Mouse (Mus musculus) layer of hippocampus, postnatal 10 days (tissue): Measurements from ENCODE around the gene Gnb1l. TPM values are rescaled to one million over a fixed set of nuclear protein-coding genes. Genes with fewer than 3 reads are reported as not detected.
A peak's percentile ranks its signal among the peaks of the same experiment; 100 is the strongest.

Source experiments
- DNase-seq, 2 experiments: peaks; one replicate each; pipeline ENCODE4 v3.0.0; 2021; ENCODE audit warnings: low spot score in 2 of 2
- long read RNA-seq: library from polyadenylated mRNA; stranded (forward); transcript quantifications from one replicate; pipeline ENCODE4 v2.0.0, GENCODE M21; 2023
- total RNA-seq, 2 experiments: library from RNA; stranded (reverse); gene quantifications; 2 replicates each; pipeline ENCODE4 v1.2.3; 2021

Gnb1l gene
- 1 to 10 TPM; 6.9 to 7.4 TPM for total RNA-seq
- long read RNA-seq, partial matches to known transcripts = 1 of 18 reads
- long read RNA-seq, other reads (novel, unspliced or antisense) = 9 of 18 reads

DNA sequence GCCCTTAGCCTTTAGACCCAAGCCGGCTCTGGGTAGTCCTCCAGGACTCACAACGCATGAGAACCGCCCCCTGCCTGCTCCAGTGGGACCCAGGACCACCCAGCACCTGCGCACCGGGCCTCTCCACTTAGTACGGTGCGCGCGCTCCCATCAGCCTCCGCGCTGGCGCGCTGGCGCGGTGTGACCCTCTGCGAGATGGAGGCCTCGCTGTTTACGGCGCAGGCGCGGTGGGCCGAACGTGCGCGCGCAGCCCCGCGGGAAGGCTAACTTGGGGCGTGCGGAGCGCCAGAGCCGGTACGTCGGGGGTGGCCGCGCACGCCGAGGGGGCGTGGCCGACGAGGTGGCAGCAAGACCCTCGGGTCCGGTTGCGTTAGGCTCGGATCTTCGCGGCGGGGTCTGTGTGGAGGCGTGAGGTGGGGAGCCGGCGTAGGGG is at the start of gene Gnb1l, which contains the start of gene Rtl10:
TSS of gene Gnb1l (plus strand) at position 156 of the 433 bp plus-strand sequence.
TSS of gene Rtl10 (plus strand) at position 344 of the 433 bp plus-strand sequence.
- peak; percentile 95 to 97 for DNase-seq

DNA sequence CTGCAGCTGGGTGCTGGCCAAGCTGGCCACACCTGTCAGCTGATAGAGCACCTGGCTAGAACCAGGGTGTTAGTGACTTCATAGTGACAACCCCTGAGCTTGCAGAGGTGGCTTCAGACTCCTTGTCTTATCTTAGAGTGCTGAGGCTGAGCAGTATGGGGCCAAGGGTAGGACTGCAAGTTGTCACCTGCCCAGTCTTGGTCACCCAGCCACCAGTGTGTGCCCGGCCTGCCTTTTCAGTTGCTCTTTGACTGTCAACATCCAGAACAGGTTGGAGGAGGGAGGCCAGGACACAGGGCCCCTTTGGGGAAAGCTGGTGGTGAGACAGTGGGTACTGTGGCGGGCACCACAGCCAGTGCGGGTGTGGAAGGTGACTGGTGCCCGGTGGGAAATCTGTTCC is 49.5 kb upstream of the Gnb1l start:
- no peak for DNase-seq

DNA sequence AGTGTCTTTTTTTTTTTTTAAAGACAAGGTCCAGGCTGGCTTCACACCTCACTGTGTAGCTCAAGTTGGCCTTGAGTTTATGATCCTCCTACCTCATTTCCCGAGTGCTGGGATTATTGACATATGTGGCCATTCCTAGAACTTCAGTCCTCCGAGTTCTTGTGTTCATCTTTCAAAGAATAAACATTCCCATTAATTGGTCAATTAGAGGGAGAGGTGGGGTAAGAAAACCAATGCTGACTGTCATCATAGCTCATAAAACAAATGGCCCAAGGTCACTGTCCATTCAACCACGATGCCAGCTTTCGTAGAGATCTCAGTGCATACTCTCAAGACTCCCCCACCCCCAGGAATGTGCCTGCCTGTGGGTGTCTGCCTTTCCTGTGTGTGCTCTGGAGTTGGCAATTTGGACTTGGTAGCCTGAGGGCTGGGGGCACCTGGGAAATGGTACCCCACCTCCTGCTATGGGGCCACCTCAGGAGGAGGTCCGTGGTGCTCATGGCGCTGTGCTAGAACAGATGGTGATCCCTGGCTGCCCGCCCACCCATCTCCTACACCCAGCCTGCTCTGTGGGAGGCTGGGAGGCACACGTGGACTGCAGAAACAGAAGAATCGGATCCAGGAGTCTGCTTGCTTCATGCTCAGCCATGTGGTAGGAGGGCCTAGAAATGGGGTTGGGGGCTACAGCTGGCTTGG is 46.9 kb upstream of the Gnb1l start:
- DNase-seq = peak; percentile 55 to 64

DNA sequence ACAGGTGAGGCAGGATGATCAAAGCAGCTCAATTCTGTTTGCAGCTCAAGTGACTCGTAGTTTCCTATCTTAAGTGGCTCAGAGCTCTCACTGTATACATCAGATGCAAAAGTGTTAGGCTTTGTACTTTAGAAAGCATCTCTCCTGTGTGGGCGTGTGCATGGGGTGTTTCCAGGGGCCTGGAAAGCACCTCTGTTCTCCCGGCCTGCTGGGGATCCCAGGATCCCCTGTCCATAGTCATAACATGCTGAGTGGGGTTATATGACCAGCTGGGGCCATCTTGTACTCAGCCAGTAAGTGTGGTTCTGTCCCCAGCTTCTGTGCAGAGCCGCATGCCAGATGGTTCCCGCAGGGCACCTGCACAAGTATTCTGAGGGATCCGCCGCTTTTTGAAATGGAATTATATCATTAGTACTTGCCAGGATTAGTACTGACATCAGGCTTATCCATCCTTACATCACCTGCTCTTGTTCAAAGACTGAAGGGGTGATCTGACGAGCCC is 46.1 kb upstream of the Gnb1l start:
- peak; percentile 23 to 43 for DNase-seq

DNA sequence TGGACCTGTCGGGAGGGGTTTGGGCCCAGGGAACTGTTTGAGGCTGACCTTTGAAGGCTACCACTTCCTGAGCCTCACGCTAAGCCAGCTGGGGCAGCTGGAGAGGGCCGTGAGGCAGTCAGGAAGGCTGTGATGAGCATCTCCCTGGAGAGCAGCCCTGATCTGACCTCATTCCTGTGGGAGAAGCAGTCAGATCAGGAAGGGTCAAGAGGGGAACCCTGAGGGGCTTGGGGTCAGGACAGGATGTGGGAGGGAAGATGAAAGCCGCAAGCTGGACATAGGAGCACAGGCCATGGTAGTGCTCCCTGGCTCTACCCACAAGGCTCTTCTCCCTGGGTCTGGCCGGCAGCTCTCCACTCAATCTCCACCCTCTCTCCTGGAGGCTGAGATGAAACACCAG is 44.7 kb upstream of the Gnb1l start:
- DNase-seq = no peak

DNA sequence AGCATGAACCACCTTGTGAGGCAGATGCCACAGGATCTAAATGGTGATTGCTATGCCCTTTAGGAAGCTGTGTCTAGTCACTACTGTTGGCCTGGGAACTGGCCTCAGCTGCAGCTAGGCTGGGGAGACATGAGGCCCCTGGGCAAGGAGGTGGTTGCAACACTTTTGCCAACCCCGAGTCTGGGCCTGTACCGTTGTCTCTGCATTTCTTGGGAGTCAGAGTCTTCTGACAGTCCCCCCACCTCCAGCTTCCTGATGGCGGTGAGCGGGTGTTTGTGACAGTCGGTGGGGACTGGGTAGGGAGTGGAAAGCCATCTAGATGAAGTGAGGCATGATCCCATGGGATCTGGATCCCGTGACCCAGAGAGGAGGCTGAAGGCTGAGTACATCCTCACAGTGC is 43.1 kb upstream of the Gnb1l start:
- no peak for DNase-seq

DNA sequence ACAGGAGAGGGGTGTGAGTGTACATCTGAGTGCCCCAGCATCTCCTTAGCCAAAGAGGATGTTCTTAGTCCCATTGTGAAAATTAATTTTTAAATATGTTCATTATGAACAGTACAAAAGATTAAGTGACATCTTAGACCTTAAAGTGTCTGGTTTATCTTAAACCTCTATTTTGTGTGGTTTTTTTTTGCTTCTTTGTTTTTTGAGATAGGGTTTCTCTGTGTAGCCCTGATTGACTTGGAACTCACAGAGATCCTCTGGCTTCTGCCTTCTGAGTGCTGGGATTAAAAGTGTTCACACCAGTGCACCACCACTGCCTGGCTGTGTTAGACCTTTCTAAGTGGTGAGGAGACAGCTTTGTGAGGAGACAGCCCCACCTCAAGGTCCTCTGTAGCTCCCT is 39.9 kb upstream of the Gnb1l start:
- DNase-seq = no peak

DNA sequence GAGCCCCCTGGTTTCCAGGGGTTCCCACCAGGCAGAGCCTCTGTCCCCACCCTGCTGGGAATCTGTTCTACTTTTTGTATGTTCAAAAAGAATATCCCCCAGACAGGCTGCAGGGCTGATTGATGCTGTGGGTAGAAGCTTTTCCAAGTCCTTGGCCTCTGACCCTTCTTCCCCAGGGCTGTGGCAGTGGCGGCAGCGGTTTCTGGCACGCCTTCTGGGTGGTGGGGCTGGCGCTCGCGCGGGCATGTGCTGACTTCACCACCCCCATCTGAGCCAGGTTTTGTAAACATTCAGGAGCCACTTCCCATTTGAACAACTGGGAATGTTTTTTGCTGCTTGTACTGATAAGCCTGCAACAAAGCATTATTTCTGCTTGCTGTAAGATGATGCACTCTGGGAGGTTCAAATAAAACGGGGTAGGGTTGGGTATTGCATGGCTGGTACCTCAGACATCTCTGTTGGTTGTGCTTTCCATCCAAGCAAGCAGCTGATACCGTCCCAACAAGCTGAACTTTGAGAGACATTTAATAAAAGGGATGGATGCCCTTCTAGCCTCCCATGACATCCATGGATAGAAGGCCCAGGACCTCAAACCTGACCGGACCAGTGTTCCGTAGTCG is 39.1 kb upstream of the Gnb1l start:
- DNase-seq = no peak

DNA sequence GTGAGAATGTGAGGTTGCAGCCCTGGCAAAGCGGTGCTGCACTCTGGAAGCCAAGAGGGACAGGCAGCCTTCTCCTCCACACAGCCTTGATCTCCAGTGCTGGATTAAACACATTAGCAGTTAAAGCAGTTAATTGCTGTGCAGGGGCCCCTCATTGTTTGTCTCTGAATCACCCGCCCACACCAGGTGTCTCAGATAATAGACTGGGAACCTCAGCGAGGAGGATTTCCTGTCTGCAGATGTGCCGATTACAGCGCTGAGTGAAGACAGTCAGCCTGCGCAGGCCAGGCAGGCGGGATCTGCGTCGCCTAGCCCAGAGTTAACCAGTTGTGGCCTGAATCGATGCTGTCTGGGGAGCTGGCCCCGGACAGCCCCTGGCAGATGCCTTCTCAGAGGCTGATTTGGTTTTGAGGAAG is 38.5 kb upstream of the Gnb1l start:
- DNase-seq = peak; percentile 22 to 27

DNA sequence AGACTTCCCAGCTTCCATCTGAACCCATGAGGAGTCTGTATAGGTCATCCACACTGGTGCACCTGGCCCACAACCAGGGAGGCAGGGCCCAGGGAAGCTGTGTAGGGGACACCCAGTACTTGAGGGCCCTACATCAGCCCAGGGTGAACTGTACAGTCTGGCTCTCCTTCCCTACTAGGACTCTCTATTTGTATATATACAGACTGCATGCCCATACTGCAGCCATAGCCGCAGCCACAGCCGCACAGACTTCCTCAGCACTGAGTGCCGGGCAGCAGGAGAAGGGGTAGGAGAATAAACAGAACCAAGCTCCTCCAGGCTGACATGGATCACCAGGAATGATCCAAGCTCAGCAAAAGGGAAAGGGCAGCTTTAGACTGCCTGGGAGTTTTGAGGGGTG is 37.7 kb upstream of the Gnb1l start:
- DNase-seq = no peak

DNA sequence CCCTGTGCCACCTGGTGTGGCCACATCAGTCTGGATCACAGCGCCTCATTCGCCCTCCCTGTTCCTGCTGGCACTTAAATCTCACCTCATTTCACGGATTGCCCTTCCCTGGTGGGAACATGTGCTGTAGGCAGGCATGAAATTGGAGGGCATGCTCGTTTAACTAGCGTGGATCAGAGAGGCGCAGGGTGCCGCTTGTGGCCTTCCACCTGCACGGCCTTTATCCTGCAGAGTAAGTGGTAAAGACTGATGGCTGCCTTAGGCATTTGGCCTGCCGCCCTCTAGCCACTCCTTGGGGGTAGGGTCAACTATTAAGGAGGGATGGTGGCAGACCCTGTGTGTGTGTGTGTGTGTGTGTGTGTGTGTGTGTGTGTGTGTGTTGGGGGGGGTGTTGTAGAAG is 36.5 kb upstream of the Gnb1l start:
- no peak for DNase-seq

DNA sequence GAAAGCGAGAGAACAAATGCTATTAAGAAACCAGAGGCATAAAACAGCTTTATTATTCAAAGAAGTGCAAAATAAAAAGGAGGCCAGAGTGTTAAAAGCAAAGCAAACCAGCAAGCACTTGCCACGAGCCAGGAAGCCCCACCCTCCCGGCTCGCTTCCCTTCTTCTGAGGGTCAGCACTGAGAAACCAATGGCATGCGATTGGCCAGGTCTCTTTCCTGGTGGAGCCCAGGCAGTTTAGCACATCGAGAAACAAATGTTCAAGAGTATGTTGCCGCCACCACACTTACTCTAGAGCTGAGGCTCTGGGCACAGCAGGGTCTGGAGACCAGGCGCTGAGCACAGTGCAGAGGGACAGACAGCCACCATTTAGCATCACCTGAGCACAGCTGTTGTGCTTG is 35.9 kb upstream of the Gnb1l start:
- DNase-seq = no peak

DNA sequence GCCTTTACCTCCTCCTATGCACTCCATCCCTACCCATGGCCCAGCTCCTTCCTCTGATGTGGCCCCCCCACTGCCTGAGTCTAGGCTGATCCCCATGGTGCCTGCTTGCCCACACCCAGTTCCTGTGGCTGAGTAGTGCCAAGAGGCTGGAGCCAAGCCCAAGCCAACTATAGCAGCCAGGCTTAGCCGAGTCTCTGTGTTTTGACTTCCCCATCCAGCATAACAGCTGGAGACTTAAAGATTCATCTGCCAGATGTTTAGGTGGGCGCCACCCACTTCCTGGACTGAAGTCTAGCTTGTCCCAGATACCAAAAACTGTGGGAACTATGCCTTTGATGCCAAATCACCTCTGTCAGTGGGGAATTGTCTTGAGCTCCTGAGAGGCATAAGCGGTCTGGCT is 34.2 kb upstream of the Gnb1l start:
- DNase-seq = no peak

DNA sequence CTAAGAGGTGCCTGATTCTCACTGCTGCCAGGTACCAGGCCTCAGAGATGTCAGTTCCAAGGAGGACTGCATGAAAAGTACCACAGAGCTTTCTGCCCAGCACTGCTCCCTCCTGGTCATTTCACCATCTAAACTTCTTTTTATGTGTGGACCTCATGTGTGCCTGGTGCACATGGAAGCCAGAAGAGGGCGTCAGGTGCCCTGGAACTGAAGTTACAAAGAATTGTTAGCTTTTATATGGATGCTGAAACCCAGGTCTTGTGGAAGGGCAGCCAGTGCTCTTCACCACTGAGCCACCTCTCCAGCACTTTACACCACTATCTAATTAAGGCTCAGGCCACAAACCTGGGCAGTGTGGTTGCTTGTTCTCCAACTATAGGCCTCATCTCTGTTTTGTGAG is 27.7 kb upstream of the Gnb1l start:
- DNase-seq = no peak

DNA sequence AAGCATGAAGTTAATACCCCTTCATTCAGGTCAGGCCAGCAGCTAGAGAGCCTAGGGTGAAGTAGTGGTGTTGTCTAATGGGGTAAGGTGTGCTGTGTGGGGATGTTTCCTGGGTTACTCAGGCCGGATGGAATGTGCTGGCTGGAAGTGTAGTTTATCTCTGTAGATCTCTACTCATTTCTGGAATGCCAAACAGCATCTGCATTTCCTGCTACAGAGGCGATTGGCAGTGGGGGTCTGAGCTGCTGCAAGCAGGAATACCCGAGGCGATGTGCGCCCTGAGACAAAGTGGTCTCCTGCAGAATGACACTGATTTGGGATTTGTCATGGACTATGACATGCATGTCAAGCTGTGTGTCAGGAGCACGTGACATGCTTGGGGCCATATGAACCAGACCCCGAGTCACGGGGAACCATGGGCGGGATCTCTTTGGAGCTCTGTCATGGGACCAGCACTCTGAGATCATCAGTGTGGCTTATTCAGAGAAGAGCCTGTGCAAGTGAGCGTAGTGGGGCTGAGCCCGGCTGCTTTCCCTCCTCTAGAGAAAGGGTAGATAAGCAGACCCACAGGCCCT is 27.0 kb upstream of the Gnb1l start:
- DNase-seq = no peak

DNA sequence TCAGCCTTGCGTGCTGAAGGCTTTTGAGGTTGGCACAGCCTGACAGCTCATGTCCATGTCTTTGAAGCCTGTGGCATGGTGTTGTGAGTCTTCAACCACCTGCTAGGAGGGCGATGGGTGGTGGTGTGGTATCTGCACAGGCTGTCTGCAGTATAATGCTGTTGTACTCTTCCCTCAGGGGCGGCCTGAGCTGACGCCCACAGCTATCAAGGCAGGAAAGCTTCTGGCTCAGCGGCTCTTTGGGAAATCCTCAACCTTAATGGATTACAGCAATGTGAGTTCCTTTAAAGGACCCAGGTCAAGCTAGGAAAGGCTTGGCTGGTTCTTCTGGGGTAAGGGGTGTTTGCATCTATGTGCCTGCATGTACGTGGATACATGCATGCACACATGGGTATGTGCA is 26.5 kb upstream of the Gnb1l start:
- no peak for DNase-seq

DNA sequence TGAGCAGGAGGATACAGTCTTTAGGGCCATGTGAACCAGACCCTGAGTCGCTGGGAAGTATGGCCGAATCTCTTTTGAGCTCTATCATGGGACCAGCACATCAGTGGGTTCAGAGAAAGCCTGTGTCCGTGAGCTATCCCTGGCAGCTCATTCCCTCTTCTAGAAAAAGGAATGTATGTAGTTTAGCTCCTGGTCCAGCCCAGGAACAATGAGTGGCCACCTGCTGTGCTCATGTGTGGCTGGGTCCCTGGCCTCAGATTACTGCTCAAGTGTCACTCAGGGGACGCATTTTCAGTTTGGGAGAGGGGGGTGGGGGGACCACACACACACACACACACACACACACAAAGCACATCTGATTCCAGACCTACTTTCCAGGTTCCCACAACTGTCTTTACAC is 26.1 kb upstream of the Gnb1l start:
- DNase-seq = no peak

DNA sequence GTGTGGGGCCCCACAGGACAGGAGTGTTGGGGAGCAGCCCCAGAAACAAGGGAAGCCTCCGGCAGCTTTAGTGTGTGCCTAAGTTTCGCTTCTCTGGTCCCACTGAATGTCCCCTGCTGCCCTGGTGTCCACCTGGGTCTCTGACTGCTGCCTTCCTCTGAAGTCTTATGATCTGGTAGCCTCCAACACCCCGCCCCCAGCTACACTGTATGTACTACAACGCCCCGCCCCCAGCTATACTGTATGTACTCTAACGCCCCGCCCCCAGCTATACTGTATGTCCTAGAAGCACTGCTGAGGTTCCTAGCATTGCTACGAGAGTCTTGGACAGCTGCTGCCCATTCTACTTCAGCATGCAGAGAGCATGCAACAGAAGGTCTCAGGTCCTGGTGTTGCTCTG is 25.5 kb upstream of the Gnb1l start:
- no peak for DNase-seq

DNA sequence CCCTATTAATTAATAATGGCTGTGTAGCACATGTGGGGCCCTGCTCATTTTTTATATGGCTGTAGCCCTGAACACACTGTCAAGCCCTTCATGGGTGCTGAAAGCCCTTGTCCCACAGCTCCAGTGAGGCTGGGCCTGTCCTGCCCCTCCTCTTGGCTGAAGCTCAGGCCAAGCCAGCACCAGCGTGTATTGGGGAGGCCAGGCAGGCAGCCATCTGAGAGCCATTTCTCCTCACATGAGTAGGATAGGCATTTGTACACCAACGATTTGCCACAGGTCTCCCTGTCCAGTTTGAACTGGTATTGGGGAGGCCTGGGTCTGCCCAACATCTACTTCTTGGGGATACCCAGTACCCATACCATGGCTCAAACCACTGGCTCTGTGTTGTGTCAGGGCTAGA is 24.5 kb upstream of the Gnb1l start:
- DNase-seq = no peak

DNA sequence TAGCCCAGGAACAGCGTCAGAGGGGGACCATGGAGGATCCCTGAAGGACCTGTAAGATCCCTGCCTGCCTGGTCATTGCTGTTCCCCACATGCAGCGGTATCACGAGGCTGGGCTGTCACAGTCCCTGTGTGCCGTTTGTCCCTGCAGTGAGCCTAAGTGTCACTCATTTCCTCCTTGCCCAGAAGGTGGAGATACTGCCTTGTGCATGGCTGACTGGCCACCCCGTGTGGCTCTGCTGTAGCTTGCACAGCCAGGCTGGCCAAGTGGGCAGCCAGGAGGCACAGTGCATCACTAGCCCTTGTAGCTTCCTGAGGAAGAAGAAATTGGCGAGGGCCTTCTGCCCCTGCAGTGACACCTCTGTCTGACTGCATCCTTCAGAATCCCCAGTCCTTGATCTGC is 20.5 kb upstream of the Gnb1l start:
- DNase-seq = no peak

DNA sequence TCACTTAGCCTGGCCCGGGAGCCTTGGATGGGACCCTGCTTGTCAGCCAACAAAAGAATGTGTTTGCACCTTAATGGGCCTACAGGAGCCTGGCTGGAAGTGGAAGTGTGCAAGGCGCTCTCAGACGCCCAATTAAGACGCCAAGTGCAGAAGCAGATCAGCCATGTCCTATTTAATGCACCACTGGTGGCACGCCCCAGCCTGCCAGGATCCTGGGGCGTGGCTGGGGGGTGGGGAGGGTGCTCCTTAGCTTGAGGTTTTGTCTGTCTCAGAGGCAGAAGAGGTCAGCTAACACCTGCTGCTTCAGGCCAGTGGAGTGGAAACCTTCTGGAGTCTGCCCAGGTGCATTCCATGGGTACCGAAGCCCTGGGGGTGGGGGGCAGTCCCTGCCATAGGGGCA is 18.8 kb upstream of the Gnb1l start:
- DNase-seq = no peak

DNA sequence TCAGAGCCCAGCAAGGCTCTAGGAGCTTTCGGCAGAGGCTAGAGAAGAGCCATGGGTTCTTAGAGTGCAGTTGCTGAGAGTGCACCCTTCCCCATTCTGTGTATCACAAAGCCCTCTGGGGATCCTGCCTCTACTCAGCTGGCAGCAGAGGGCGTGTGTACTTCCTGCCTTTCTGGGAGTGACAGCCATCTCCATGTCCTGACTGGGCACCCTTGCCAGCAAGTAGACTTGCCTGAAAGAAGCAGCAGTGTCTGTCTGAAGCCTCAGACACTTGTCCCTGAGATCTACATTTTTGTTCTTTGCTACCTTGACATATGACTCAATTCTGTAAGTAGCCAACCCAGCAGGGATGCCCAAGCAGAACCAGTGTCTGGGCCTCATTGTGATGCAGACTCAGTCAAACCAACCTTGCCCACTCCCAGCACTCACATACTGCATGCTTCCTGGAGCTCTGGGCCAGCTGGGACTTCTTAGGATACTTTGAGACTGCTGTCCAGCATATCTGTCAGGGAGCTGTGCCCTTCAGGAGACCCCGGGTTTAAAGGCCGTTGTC is 17.5 kb upstream of the Gnb1l start:
- DNase-seq = no peak
